Mouse (Mus musculus) stomach, embryonic 14.5 days (tissue): Measurements from ENCODE around the gene Dlg4. TPM values are rescaled to one million over a fixed set of nuclear protein-coding genes. Genes with fewer than 3 reads are reported as not detected.

ENCODE experiments used
- ATAC-seq: fragments of 200-750 bp; cut with Nextera tagmentation; 2 replicates; pipeline ENCODE4 v1.8.0; 2017; ENCODE audit warnings: low read depth, moderate TSS enrichment; ENCODE audit not compliant: insufficient number of reproducible peaks, insufficient read depth, low FRiP score
- H3K27ac ChIP-seq: fragments of 300-500 bp; sonication (generic); 2 replicates; pipeline ENCODE4 v1.5.1; 2014; ENCODE audit warnings: mild to moderate bottlenecking, low read length, moderate library complexity, mixed read lengths
- H3K27me3 ChIP-seq: fragments of 300-500 bp; sonication (generic); 2 replicates; pipeline ENCODE4 v1.6.1; 2014; ENCODE audit warnings: low read length, control low read depth, mixed read lengths; ENCODE audit not compliant: control insufficient read depth, insufficient read depth
- H3K36me3 ChIP-seq: fragments of 300-500 bp; sonication (generic); 2 replicates; pipeline ENCODE4 v1.6.1; 2014; ENCODE audit warnings: mild to moderate bottlenecking, control low read depth, low read length, moderate library complexity, mixed read lengths; ENCODE audit not compliant: control insufficient read depth, insufficient read depth
- H3K4me1 ChIP-seq: fragments of 300-500 bp; sonication (generic); 2 replicates; pipeline ENCODE4 v1.6.1; 2014; ENCODE audit warnings: low read length, control low read depth, mixed read lengths; ENCODE audit not compliant: control insufficient read depth, insufficient read depth
- H3K4me2 ChIP-seq: fragments of 300-500 bp; sonication (generic); replicated peaks from 2 replicates; pipeline ENCODE4 v1.6.1; 2014; ENCODE audit warnings: low read depth, low read length, control low read depth
- H3K4me3 ChIP-seq: fragments of 300-500 bp; sonication (generic); 2 replicates; pipeline ENCODE4 v1.5.1; 2014; ENCODE audit warnings: low read depth, low read length, control low read depth
- H3K9ac ChIP-seq: fragments of 300-500 bp; sonication (generic); replicated peaks from 2 replicates; pipeline ENCODE4 v1.6.1; 2014; ENCODE audit warnings: low read depth, mild to moderate bottlenecking, control low read depth, low read length, moderate library complexity, mixed read lengths
- H3K9me3 ChIP-seq: fragments of 300-500 bp; sonication (generic); 2 replicates; pipeline ENCODE4 v1.6.1; 2016; ENCODE audit warnings: low read depth, low read length, control low read depth; ENCODE audit not compliant: control insufficient read depth
- WGBS: fragments of 180-500 bp; shearing (Covaris S2); extraction: QIAGEN DNeasy Blood & Tissue Kit; methylation state at CpG from one replicate; pipeline ENCODE4 v1.1.7; 2014; 5-methylcytosine and 5-hydroxymethylcytosine counted together
- polyA plus RNA-seq: library from polyadenylated mRNA; unstranded; fragments of >200 nt; fragmentation: Nextera tagmentation; extraction: Ambion mirVana; gene quantifications from 2 replicates; pipeline ENCODE4 v1.2.1, GENCODE M21; 2014

Dlg4 gene
- polyA plus RNA-seq, 1 experiment from 2014 or later = 13.8 TPM

- ATAC-seq = no peak
- peak overlapping the region; percentile 74 for H3K4me3 ChIP-seq
- no peaks in the 10 kb centered on the region for H3K9me3 ChIP-seq
- no peak overlapping the region for H3K27ac ChIP-seq
- H3K4me1 ChIP-seq = peaks cover 10% of the 10 kb centered on the region
- WGBS = 77% methylated on average over 10 of the region's 10 CpGs
- no peaks in the 10 kb centered on the region for H3K27me3 ChIP-seq
- peak overlapping the region; percentile 81 for H3K9ac ChIP-seq
- peaks cover 24% of the 10 kb centered on the region for H3K36me3 ChIP-seq
- peak overlapping the region; percentile 63 for H3K4me2 ChIP-seq
These were observed 24.3 kb upstream of the Dlg4 start for GRCm38 (mm10) chr11:69992396-69992795.

- no peak overlapping the region for H3K27ac ChIP-seq
- H3K36me3 ChIP-seq = peaks cover 28% of the 10 kb centered on the region
- H3K9me3 ChIP-seq = no peaks in the 10 kb centered on the region
- H3K9ac ChIP-seq = 0 out of 2 replicates have a peak overlapping the region, but pooled peaks have one; percentile 81
- ATAC-seq = no peak
- H3K4me1 ChIP-seq = peaks cover 15% of the 10 kb centered on the region
- H3K4me3 ChIP-seq = peak overlapping the region; percentile 74; the same call in 1 of the 2 replicates
- no peaks in the 10 kb centered on the region for H3K27me3 ChIP-seq
- peak overlapping the region; percentile 63 for H3K4me2 ChIP-seq
- 83% methylated on average over 3 of the region's 3 CpGs for WGBS
These were observed 23.8 kb upstream of the Dlg4 start for GRCm38 (mm10) chr11:69992932-69993331.

- no peak for ATAC-seq
- H3K27ac ChIP-seq = no peak overlapping the region
- H3K4me2 ChIP-seq = peak overlapping the region; percentile 30; the same call in 1 of the 2 replicates
- H3K4me3 ChIP-seq = 0 out of 2 replicates have a peak overlapping the region, but pooled peaks have one; percentile 65
- no peaks in the 10 kb centered on the region for H3K27me3 ChIP-seq
- H3K9me3 ChIP-seq = no peaks in the 10 kb centered on the region
- H3K36me3 ChIP-seq = peaks cover 29% of the 10 kb centered on the region
- H3K9ac ChIP-seq = no peak overlapping the region
- H3K4me1 ChIP-seq = peaks cover 15% of the 10 kb centered on the region
- 88% methylated on average over 11 of the region's 11 CpGs for WGBS
These were observed 22.2 kb upstream of the Dlg4 start for GRCm38 (mm10) chr11:69994401-69995090.

GRCm38 (mm10) chr11:69995391-69995960 lies 21.3 kb upstream of the Dlg4 start, which contains the start of gene Phf23:
TSS of gene Phf23 (plus strand) at chr11:69995777.
- H3K4me3 ChIP-seq = peak within 1 kb of the TSS; percentile 65
- peaks cover 33% of the 10 kb centered on the region for H3K36me3 ChIP-seq
- H3K4me2 ChIP-seq = peak within 1 kb of the TSS; percentile 46
- H3K4me1 ChIP-seq = peaks cover 15% of the 10 kb centered on the region
- H3K9ac ChIP-seq = peak within 1 kb of the TSS; percentile 98
- peak; percentile 84 for ATAC-seq
- no peaks in the 10 kb centered on the region for H3K9me3 ChIP-seq
- H3K27me3 ChIP-seq = no peaks in the 10 kb centered on the region
- WGBS = 1% methylated on average over 35 of the region's 36 CpGs
- H3K27ac ChIP-seq = peak within 1 kb of the TSS; percentile 99

- H3K9ac ChIP-seq = peak overlapping the region; percentile 98
- no peaks in the 10 kb centered on the region for H3K27me3 ChIP-seq
- 2% methylated on average over 65 of the region's 66 CpGs for WGBS
- ATAC-seq = peak; percentile 4; the same call in 1 of the 2 replicates
- peaks cover 16% of the 10 kb centered on the region for H3K4me1 ChIP-seq
- H3K36me3 ChIP-seq = peaks cover 33% of the 10 kb centered on the region
- H3K9me3 ChIP-seq = no peaks in the 10 kb centered on the region
- H3K4me2 ChIP-seq = peak overlapping the region; percentile 46
- H3K27ac ChIP-seq = peak overlapping the region; percentile 99
- peak overlapping the region; percentile 65 for H3K4me3 ChIP-seq
These were observed 20.3 kb upstream of the Dlg4 start for GRCm38 (mm10) chr11:69996161-69997061.

GRCm38 (mm10) chr11:69997070-69997509 lies 19.7 kb upstream of the Dlg4 start:
- H3K36me3 ChIP-seq = peaks cover 33% of the 10 kb centered on the region
- H3K9me3 ChIP-seq = no peaks in the 10 kb centered on the region
- peak overlapping the region; percentile 65 for H3K4me3 ChIP-seq
- H3K4me2 ChIP-seq = peak overlapping the region; percentile 46
- peaks cover 22% of the 10 kb centered on the region for H3K4me1 ChIP-seq
- H3K9ac ChIP-seq = peak overlapping the region; percentile 98
- WGBS = 1% methylated on average over 42 of the region's 44 CpGs
- ATAC-seq = peak; percentile 60
- H3K27me3 ChIP-seq = no peaks in the 10 kb centered on the region
- H3K27ac ChIP-seq = peak overlapping the region; percentile 99

DNA sequence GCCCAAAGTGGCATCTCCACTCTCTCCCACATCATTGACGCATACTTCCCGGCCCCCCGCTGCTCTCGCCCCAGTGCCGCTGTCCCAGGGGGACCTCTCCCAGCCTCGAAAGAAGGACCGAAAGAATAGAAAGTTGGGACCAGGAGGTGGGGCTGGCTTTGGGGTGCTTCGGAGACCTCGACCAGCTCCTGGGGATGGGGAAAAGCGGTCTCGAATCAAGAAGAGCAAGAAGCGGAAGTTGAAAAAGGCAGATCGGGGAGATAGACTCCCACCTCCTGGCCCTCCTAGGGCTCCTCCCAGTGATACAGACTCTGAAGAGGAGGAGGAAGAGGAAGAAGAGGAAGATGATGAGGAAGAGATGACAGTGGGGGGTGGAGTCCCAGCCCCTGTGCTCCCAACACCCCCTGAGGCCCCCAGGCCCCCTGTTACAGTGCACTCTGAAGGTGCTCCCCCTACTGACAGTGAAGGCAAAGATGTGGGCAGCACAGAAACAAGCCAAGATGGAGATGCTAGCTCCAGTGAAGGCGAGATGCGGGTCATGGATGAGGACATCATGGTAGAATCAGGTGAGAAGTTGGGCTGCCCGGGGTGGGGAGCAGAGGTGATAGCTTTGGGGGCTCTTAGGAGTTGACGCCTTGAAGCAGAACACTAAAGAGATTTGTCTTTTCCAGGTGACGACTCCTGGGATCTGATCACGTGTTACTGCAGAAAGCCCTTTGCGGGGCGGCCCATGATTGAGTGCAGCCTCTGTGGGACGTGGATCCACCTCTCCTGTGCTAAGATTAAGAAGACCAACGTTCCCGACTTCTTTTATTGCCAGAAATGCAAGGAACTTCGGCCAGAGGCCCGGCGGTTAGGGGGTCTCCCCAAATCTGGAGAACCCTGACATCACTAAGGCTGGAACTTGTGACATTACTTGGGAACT lies 17.9 kb upstream of the Dlg4 start:
- Histone ChIP-seq H3K4me3 (no peak overlapping the region), H3K4me1 (peaks cover 23% of the 10 kb centered on the region), H3K27me3 (no peaks in the 10 kb centered on the region), H3K36me3 (peaks cover 26% of the 10 kb centered on the region), H3K4me2 (no peak overlapping the region), H3K9me3 (no peaks in the 10 kb centered on the region), H3K9ac (no peak overlapping the region), H3K27ac (no peak overlapping the region)
- no peak for ATAC-seq
- WGBS = 92% methylated on average over 27 of the region's 27 CpGs
